ENCODE assay signal across 10 mouse cellular contexts in genomic region chr2:62573753-62574159, GRCm38 (mm10). TPM values are rescaled to one million over a fixed set of nuclear protein-coding genes. Genes with fewer than 3 reads are reported as not detected.
DNase-seq lines count a peak whose midpoint lies in the region; ATAC-seq lines count a peak whose summit lies in the region.
"Had no signal": no experiment of that assay in that cellular context is flagged by ENCODE, and none has a peak within 500 bp of the region (broad histone marks: within the 10 kb centered on the region; RNA-seq: fewer than 3 reads in every experiment).

TSS of gene Fap (minus strand) at chr2:62574075.

- ATAC-seq in kidney, embryonic 15.5 days (replicated peaks; ENCODE audit: low FRiP score) = 0 out of 2 replicates have a peak, but pooled peaks have one; percentile 29
- ATAC-seq in liver, embryonic 12.5 days = no peak
- ATAC-seq in cerebellum, adult (ENCODE audit: insufficient number of reproducible peaks, low FRiP score, low TSS enrichment) = no peak

- peak within 1 kb of the TSS; percentile 22 for H3K4me3 ChIP-seq in kidney, embryonic 15.5 days (replicated peaks)
- H3K4me3 ChIP-seq in liver, embryonic 12.5 days = no peak within 1 kb of the TSS
- H3K4me3 ChIP-seq: erythroblast, embryonic 14.5 days had no signal

- no peaks in the 10 kb centered on the region for H3K9me3 ChIP-seq in kidney, embryonic 15.5 days (replicated peaks)
- H3K9me3 ChIP-seq in liver, embryonic 12.5 days (replicated peaks) = no peaks in the 10 kb centered on the region
- H3K9me3 ChIP-seq: megakaryocyte, embryonic 14.5 days had no signal

- H3K27me3 ChIP-seq in kidney, embryonic 15.5 days = no peaks in the 10 kb centered on the region
- H3K27me3 ChIP-seq in liver, embryonic 12.5 days (replicated peaks) = no peaks in the 10 kb centered on the region
- H3K27me3 ChIP-seq: megakaryocyte, embryonic 14.5 days had no signal

- no peaks in the 10 kb centered on the region for H3K4me1 ChIP-seq in kidney, embryonic 15.5 days
- no peaks in the 10 kb centered on the region for H3K4me1 ChIP-seq in liver, embryonic 12.5 days

- no peaks in the 10 kb centered on the region for H3K36me3 ChIP-seq in kidney, embryonic 15.5 days
- no peaks in the 10 kb centered on the region for H3K36me3 ChIP-seq in liver, embryonic 12.5 days

- peak within 1 kb of the TSS; percentile 22; the same call in 1 of the 2 replicates for H3K4me2 ChIP-seq in kidney, embryonic 15.5 days
- no peak within 1 kb of the TSS for H3K4me2 ChIP-seq in liver, embryonic 12.5 days

- H3K27ac ChIP-seq in kidney, embryonic 15.5 days = peak within 1 kb of the TSS; percentile 24; the same call in 1 of the 2 replicates
- H3K27ac ChIP-seq in liver, embryonic 12.5 days = no peak within 1 kb of the TSS

- no peak within 1 kb of the TSS for H3K9ac ChIP-seq in kidney, embryonic 15.5 days
- H3K9ac ChIP-seq in liver, embryonic 12.5 days = no peak within 1 kb of the TSS

- 45% methylated on average over 12 of the region's 12 CpGs for WGBS in kidney, embryonic 15.5 days
- 75% methylated on average over 12 of the region's 12 CpGs for WGBS in liver, embryonic 12.5 days (ENCODE audit: insufficient replicate concordance)

- DNase-seq in kidney, adult 8-10 months = no peak
- peak; percentile 75 for DNase-seq in embryo, embryonic 10.5 days (ENCODE audit: low spot score)
- DNase-seq in heart, adult 9 months (ENCODE audit: low spot score in 2 of 2) = peak; percentile 67 to 70
- peak; percentile 79 for DNase-seq in mesoderm, embryonic 11.5 days (ENCODE audit: low read depth, low spot score)
- no peak for DNase-seq in spleen, adult 18-20 months

RNA-seq across cellular contexts. Expression of gene Fap, which starts in this region (rescaled TPM):
- polyA plus RNA-seq in kidney, embryonic 15.5 days (2015; fragmentation: Nextera tagmentation; extraction: Ambion mirVana) = 5.4 and 6.9 TPM in 2 replicates
- 0.66 and 1.2 TPM in 2 replicates for polyA plus RNA-seq in liver, embryonic 12.5 days (2016; fragmentation: Nextera tagmentation; extraction: Ambion mirVana)
- polyA plus RNA-seq: erythroblast, embryonic 14.5 days had no signal

Comparison
In these comparisons a context has a peak if more than half of its experiments do, and no peak if none do; other contexts are left out.
1. DNase-seq: peak in embryo, embryonic 10.5 days (single experiment), heart, adult 9 months (2 of 2) and mesoderm, embryonic 11.5 days (single experiment); none in kidney, adult 8-10 months (0 of 2) and spleen, adult 18-20 months (0 of 2).